Mouse (Mus musculus): Measurements from ENCODE around the gene Tomm40l. TPM values are rescaled to one million over a fixed set of nuclear protein-coding genes. Genes with fewer than 3 reads are reported as not detected.

Tomm40l gene
- polyA plus RNA-seq, 2 experiments from 2014 or later: 25.1 to 27.8 TPM

GRCm38 (mm10) chr1:171193093-171193840 lies 29.0 kb downstream of the Tomm40l start:
- no peak for ATAC-seq

- ATAC-seq: no peak
Measured at GRCm38 (mm10) chr1:171192283-171192682, 30.0 kb downstream of the Tomm40l start.

- no peak for ATAC-seq
Measured at GRCm38 (mm10) chr1:171190832-171191231, 31.5 kb downstream of the Tomm40l start.

GRCm38 (mm10) chr1:171189476-171190114 lies 32.7 kb downstream of the Tomm40l start:
- ATAC-seq: no peak

- ATAC-seq: no peak
Measured at GRCm38 (mm10) chr1:171189046-171189445, 33.3 kb downstream of the Tomm40l start.

GRCm38 (mm10) chr1:171187851-171188700 lies 34.2 kb downstream of the Tomm40l start:
- ATAC-seq: no peak

GRCm38 (mm10) chr1:171185655-171186054 lies 36.7 kb downstream of the Tomm40l start:
- ATAC-seq: no peak

- peak; percentile 90 for ATAC-seq
Measured at GRCm38 (mm10) chr1:171184314-171184713, 38.0 kb downstream of the Tomm40l start.

- ATAC-seq: no peak
Measured at GRCm38 (mm10) chr1:171183620-171184019, 38.7 kb downstream of the Tomm40l start.

GRCm38 (mm10) chr1:171183025-171183424 lies 39.3 kb downstream of the Tomm40l start:
- ATAC-seq: no peak

GRCm38 (mm10) chr1:171179487-171180171 lies 42.7 kb downstream of the Tomm40l start:
- ATAC-seq: no peak

GRCm38 (mm10) chr1:171172779-171173178 lies 49.5 kb downstream of the Tomm40l start:
- no peak for ATAC-seq

- ATAC-seq: no peak
Measured at GRCm38 (mm10) chr1:171171138-171171537, 51.2 kb downstream of the Tomm40l start.

GRCm38 (mm10) chr1:171169913-171170312 lies 52.4 kb downstream of the Tomm40l start:
- no peak for ATAC-seq

GRCm38 (mm10) chr1:171168906-171169305 lies 53.4 kb downstream of the Tomm40l start:
- ATAC-seq: no peak

Other genes starting within 250 kb of the Tomm40l start
- under 1 TPM; 0.20 to 0.94 TPM for gene Fcgr2b, start 246.0 kb downstream of the Tomm40l start, polyA plus RNA-seq (2017; shearing (Covaris generic))
- under 1 TPM in 1 of 2 experiments, not detected in 1; 0.40 TPM for gene Fcgr4, start 203.6 kb downstream of the Tomm40l start, polyA plus RNA-seq (2017; shearing (Covaris generic))
- under 1 TPM in 1 of 2 experiments, not detected in 1; 0.45 TPM for gene Fcgr3, start 157.6 kb downstream of the Tomm40l start, polyA plus RNA-seq (2017; shearing (Covaris generic))
- 1 to 10 TPM; 2.1 to 2.4 TPM for gene Cfap126, start 108.6 kb downstream of the Tomm40l start, polyA plus RNA-seq (2017; shearing (Covaris generic))
- gene Sdhc, start 71.9 kb downstream of the Tomm40l start, polyA plus RNA-seq (2017; shearing (Covaris generic)): 100 to 1,000 TPM; 102 to 131 TPM
- not detected for gene Mpz, start 71.8 kb downstream of the Tomm40l start, polyA plus RNA-seq (2017; shearing (Covaris generic))
- gene Pcp4l1, start 26.2 kb downstream of the Tomm40l start, polyA plus RNA-seq (2017; shearing (Covaris generic)): not detected
- gene Nr1i3, start 8.5 kb downstream of the Tomm40l start, polyA plus RNA-seq (2017; shearing (Covaris generic)): under 1 TPM; 0.40 to 0.66 TPM
- gene Apoa2, start 2.5 kb upstream of the Tomm40l start, polyA plus RNA-seq (2017; shearing (Covaris generic)): not detected
- gene Fcer1g, start 11.9 kb upstream of the Tomm40l start, polyA plus RNA-seq (2017; shearing (Covaris generic)): 1 to 10 TPM; 1.7 to 4.0 TPM
- gene Adamts4, start 27.9 kb upstream of the Tomm40l start, polyA plus RNA-seq (2017; shearing (Covaris generic)): under 1 TPM in 1 of 2 experiments, not detected in 1; 0.09 TPM
- gene Ndufs2, start 28.9 kb upstream of the Tomm40l start, polyA plus RNA-seq (2017; shearing (Covaris generic)): 100 to 1,000 TPM; 108 to 141 TPM
- gene B4galt3, start 47.8 kb upstream of the Tomm40l start, polyA plus RNA-seq (2017; shearing (Covaris generic)): 10 to 100 TPM; 33.1 to 35.7 TPM
- 10 to 100 TPM; 53.6 to 58.0 TPM for gene Ppox, start 58.7 kb upstream of the Tomm40l start, polyA plus RNA-seq (2017; shearing (Covaris generic))
- 10 to 100 TPM; 11.8 to 19.8 TPM for gene Usp21, start 65.5 kb upstream of the Tomm40l start, polyA plus RNA-seq (2017; shearing (Covaris generic))
- 100 to 1,000 TPM; 100 to 110 TPM for gene Ufc1, start 72.5 kb upstream of the Tomm40l start, polyA plus RNA-seq (2017; shearing (Covaris generic))
- 10 to 100 TPM; 33.7 to 35.2 TPM for gene Dedd, start 106.6 kb upstream of the Tomm40l start, polyA plus RNA-seq (2017; shearing (Covaris generic))
- gene Nit1, start 123.1 kb upstream of the Tomm40l start, polyA plus RNA-seq (2017; shearing (Covaris generic)): 10 to 100 TPM; 26.3 to 29.7 TPM
- 10 to 100 TPM; 34.7 to 60.5 TPM for gene Pfdn2, start 123.2 kb upstream of the Tomm40l start, polyA plus RNA-seq (2017; shearing (Covaris generic))
- under 1 TPM in 1 of 2 experiments, not detected in 1; 0.48 TPM for gene Klhdc9, start 138.3 kb upstream of the Tomm40l start, polyA plus RNA-seq (2017; shearing (Covaris generic))
- gene Nectin4, start 147.6 kb upstream of the Tomm40l start, polyA plus RNA-seq (2017; shearing (Covaris generic)): under 1 TPM in 1 of 2 experiments, not detected in 1; 0.09 TPM
- gene Arhgap30, start 166.4 kb upstream of the Tomm40l start, polyA plus RNA-seq (2017; shearing (Covaris generic)): 10 to 100 TPM; 71.7 to 78.8 TPM
- gene Usf1, start 188.8 kb upstream of the Tomm40l start, polyA plus RNA-seq (2017; shearing (Covaris generic)): 10 to 100 TPM; 41.0 to 43.1 TPM
- gene Tstd1, start 196.4 kb upstream of the Tomm40l start, polyA plus RNA-seq (2017; shearing (Covaris generic)): 1 to 10 TPM; 5.9 to 10.0 TPM
- under 1 TPM in 1 of 2 experiments, not detected in 1; 0.18 TPM for gene F11r, start 215.0 kb upstream of the Tomm40l start, polyA plus RNA-seq (2017; shearing (Covaris generic))